Mouse (Mus musculus): ENCODE data around the gene Tpra1.

- no peak for TF ChIP-seq CTCF (IDR thresholded peaks at IDR 0.05; ENCODE audit: borderline replicate concordance, insufficient read depth, low read length)
- no peak for TF ChIP-seq POLR2A (IDR thresholded peaks at IDR 0.05; ENCODE audit: low read depth, low read length)
These were observed 32.1 kb downstream of the Tpra1 start for GRCm38 (mm10) chr6:88934132-88934531.

Data from embryonic fibroblast, embryonic 13.5 days (primary cell).